Mouse (Mus musculus): ENCODE results near the gene Bahcc1. TPM values are rescaled to one million over a fixed set of nuclear protein-coding genes. Genes with fewer than 3 reads are reported as not detected.

The Bahcc1 gene
- total RNA-seq, 4 experiments from 2014 or later, result 16.6 to 24.5 (median 19.5) TPM

DNA sequence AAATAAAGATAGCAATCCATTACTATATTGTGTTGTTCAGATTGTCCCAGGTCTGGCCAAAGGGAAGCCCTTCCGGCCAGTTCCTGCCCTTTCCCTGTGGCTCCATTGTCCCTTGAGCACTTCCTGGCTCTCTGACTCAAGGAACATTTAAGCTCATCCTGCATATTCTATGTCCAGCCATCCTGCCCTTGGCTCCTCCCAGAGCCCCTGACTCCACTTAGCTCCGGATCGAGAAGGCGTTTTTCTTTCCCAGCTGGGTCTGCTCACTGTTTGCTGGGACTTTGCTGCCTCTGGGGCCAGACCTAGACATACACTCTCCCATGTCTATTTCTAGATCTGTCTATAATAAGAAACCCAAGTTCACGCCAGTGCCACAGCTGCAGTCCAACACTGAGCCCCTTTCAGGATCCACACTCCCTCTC, 26.1 kb upstream of the Bahcc1 start:
- DNase-seq, result no peak

DNA sequence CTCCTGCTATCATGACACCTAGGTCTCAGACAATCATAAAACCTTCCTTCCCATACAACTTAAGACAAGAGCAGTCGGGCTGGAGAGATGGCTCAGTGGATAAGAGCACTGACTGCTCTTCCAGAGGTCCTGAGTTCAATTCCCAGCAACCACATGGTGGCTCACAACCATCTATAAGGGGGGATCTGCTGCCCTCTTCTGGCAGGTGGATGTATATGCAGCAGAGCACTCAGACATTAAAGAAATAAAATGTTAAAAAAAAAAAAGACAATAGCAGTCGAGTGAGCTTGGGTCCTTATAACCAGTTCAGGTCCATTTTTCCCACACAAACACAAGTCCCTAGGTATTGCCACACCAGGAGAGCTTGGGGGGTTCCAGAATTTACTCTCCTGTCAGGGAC, 23.9 kb upstream of the Bahcc1 start:
- DNase-seq, result no peak

DNA sequence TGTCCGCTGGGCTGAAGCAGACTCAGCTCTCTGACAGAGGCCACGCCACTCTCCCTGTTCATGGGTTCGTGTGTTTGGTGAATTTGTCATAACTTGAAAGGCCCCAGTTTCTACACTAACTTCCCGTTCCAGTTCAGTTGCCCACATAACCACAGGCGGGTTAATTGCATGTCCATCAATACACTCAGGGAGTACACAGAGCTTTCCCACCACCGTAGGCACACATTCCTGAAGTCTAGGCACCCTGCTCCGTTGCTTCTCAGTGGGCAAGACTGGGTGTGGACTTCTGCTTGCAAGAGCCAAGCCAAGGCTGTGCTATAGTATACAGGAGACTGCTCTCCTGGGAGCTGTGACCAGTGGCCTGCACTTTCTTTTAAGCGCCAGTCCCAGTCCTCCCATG, 23.3 kb upstream of the Bahcc1 start:
- no peak for DNase-seq

DNA sequence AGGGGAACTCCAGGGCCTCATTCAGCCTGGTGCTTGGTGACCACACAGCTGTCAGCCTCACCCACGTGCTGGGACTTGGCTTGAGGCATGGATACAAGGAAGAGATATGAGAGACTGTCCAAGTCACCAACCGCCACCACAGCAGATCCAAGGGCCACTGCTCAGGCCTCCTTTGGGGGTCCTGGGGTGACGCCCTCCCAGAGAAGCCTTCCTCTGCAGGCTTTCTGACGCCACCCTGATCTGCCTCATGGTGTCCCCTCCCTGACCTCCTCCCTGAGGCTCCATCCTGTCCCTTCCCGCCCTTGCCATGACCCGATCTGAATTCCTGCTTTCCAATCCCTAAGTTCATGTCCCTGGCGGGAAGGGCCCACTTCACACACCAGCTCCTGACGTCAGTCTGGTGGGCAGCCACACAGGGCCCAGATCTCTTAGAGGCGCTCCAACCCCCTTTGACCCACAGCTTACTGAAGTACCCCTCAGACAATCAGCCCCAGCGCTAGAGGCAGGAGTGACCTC, 17.0 kb upstream of the Bahcc1 start:
- no peak for DNase-seq

DNA sequence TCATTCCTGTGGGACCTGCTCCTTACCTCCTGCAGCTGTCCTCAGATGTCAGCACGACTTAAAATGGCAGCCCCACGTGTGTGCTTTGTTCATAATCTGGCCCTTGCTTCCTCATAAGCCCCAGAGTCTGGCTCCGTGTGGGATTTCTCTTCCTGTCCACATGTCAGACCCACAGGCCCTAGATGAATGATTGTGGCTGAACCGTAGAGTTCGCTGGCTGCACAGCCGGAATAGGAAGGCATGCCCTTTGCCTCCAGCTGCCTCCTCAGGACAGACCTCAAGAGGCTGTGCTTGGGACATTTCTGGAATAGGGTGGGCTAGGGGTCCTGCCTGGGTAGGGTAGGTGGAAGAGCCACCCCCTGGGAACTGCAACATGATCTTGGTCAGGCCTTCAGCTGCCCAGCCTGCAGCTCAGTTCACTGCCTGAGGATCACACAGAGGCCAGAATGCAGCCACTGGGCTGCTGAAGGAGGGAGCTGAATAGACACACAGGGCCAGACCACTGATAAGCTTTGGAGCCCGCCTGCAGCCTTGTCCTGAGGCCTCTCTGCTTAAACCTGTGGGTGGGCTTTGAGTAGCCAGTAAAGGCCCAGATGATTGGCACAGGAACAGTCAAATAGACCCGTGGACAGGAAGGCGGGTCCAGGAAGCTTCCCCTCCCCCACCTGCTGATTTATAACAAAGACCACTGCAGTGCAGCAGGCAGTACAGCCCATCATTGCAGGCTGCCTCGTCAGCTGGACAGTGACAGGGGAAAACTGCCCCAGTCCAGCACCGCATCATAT, 16.0 kb upstream of the Bahcc1 start:
- DNase-seq, result no peak

DNA sequence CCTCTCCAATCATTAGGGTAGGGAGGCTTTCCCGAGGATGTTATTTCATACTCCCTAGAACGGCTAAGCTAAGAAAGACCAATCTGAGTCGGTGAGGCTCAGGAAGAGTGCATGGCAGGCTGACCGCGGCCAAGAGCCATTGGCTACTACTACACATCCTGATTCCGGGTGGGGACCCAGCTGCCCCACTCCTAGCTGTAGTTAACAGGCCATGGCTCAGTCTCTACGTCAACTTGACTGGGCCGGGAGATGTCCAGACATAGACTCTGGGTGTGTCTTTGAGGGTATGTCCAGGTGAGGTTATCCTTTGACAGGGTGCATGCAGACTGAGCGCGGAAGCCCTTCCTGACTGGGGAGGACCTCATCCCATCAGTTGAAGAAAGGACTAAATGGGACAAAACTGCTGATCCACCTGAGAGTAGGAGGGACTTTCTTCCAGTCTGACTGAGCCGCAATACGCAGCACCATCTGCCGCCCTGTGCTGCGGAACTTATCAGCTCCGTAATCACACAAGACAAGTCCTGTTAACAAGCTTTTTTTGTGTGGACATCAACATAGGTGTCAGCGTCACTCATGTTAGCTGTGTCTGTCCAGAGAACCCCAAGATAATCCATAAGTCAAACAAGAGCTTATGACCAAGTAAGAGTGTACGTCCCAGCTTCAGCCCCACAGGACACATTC, 14.4 kb upstream of the Bahcc1 start:
- no peak for DNase-seq

DNA sequence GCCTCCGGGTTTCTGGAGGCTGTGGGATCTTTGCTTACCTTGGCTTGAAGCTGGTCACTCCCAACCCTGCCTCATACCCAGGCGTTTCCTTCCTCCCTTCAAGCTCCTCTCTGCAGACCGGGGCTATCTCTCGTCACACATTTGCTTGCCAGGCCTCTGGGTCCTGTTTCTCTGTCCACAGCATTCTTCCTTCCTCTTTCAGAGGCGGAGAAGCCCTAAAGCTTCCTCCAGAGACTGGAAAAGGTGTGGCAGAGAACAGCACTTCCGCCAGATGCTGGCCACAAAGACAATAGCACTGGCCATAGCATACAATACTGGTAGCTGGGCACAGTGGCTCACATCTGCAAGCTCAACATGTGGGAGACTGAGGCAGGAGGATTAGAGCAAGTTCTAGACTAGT, 13.8 kb upstream of the Bahcc1 start:
- peak; percentile 29 for DNase-seq

DNA sequence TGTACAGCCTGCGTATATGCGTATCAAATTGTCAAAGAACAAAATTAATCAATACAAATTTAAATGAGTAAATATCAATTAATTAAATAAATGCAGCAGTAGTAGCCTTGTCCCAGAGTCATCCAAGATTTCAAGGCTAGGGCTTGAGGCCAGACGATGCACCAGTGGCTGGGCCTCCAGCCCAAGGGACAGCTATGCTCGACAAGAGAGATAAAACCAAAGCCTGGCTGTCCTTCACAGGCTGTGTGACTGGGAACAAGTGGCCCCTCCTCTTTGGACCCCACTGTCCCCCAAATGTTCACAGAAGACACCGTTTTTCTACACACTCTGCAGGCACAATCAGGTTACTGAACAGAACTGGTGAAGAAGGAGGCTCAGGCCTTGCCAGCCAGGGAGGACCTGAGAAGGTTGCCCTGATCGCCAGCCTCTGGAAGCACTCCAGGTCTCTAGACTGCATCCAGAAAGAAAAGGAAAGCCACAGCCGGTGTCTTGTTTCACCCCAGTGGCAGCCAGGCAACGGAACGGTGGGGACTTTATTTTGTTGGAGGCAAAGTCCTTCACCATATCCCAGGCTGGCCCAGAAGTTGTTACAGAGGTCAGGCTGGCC, 12.7 kb upstream of the Bahcc1 start:
- DNase-seq, result peak; percentile 83

DNA sequence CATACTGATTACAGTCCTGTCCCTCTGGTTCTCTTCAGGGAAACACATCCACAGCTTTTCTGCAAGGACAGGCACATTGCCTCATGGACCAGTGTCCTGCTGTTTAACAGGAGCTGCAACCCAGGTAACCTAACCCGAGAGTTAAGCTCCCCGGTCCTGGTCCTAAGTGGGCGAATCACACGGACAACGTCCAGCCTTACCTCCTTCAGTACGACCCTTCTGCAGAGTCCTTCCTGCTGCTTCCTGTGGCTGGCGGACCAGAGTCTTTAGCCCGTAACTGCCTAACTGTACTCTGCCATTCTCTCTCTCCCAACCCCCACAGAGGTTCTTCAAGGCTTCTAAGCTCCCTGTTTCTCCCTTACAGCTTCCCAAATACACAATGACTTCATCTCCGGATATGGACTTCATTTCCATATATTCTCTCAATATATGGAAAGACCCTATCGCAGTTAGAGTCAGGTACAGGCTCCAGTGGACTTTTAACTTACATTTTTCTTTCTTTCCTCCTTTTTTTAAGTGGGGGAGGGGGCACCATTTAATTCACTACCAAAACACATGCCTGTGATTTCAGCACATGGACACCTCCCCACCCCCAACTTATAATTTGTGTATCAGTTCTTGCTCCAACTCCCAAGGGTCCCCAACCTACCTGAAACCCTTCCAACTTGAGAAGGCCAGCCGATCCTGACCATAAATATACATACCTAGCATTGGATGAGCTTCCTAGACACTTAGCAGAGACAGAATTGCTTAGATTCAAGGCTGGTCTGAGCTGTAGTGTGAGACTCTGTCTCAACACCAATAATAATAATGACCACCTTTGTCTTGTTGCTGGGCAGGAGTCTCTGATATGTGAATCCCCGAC, 11.6 kb upstream of the Bahcc1 start:
- no peak for DNase-seq

DNA sequence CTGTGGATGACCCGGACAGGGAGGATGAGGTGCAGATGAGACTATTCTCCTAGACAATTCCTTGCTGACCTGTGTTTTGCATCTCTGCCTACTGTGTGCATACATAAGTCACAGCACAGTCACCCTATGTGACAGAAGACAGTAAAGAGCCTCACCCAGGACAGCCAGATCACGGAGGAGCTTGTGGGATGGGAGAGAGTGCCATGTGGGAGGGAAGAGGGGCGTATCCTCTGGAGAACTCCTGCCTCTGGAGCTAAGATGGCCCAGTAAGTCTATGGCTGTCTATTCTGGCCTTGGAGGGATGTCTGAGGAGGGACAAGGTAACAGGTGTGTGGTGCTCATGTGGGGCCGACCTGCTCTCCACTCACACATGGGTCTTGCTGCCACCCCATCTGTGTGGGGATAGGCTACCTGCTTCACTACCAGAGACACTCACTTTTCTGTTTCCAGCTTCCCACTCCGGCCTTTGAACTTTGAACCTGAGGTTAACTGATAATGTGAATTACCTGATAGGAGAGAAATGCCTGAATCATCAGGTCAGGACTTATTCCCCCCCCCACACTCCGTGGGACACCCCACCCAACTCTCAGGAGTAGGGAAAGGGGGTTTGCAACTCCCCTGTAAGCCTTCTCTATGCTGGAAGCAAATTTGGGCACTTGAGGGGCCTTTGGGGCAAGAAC, 10.2 kb upstream of the Bahcc1 start:
- DNase-seq, result no peak

DNA sequence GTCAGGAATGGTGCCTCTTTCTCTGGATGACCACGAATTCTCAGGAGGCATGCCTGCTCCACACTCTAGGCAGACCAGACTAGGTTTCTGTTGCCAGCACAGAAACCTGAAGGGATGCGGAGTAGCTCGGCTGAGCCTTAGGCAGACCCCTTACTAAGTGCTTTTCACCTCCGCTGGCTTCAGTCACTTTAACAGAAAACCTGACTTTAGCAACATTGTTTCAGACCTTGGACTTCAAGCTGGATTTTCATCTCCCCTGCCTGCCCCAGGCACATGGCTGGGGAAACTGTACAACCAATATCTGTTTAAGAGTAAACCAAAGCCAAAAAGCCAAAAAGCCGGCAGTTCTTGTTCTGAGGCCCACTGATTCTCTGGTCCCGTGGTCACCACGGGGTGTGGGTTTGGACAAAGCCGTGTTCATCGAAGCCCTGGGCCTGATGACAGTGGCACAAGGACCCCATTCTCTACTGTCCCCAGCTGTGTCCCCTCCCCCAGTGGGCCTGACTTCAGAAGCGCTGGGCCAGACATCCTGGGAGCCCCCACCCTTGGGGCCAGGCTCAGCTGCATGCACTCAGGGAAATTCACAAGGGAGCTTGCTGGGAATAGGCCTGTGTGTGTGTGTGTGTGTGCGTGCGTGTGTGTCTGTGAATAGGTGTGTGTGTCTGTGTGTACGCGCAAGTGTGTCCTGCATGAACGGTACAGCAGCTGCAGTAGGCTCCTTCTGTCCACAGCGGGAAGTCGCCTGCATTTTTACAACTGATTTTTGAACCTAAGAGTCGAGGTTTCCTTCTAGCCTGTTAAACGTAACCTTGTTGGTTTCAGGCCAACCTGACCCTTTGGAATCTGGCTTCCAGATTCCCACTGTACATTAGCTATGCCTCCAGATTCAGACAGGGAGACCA, 8.9 kb upstream of the Bahcc1 start:
- no peak for DNase-seq

DNA sequence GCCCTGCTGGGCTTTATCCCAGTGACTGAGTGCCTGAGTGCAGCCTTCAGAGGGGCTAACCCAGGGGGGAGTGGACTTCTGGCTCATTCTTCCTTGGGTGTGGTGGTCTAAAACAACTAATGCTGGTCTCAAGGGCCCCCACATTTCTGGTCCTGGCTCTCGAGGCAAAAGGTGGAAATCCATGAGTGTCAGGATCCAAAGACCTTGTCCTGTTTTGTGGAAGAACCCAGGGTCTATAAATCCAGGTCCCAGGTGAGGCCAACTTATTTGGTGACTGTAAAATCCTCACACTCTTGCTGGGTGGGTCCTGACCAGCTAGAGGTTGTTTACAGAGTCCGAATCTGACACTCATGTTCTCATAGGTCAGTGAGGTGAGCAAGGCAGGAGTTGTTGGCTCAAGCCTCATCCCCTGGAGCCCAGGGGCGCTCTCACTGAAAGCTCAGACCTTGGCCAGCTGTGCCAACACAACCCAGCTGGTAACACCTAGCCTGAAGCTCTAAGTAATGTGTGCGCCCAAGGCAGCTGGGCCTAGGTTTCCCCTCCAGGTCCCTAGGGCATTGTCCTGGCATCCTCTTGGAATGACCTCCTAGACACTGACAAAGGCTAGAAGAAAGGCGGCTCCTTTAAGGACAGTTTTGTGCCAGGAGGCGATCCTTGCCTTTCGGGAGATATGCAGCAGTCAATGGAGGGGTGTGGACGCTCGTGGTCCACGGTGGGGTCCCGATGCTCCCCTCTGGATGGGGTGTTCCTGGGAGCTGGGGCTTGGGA, 8.1 kb upstream of the Bahcc1 start:
- peak; percentile 35 for DNase-seq

DNA sequence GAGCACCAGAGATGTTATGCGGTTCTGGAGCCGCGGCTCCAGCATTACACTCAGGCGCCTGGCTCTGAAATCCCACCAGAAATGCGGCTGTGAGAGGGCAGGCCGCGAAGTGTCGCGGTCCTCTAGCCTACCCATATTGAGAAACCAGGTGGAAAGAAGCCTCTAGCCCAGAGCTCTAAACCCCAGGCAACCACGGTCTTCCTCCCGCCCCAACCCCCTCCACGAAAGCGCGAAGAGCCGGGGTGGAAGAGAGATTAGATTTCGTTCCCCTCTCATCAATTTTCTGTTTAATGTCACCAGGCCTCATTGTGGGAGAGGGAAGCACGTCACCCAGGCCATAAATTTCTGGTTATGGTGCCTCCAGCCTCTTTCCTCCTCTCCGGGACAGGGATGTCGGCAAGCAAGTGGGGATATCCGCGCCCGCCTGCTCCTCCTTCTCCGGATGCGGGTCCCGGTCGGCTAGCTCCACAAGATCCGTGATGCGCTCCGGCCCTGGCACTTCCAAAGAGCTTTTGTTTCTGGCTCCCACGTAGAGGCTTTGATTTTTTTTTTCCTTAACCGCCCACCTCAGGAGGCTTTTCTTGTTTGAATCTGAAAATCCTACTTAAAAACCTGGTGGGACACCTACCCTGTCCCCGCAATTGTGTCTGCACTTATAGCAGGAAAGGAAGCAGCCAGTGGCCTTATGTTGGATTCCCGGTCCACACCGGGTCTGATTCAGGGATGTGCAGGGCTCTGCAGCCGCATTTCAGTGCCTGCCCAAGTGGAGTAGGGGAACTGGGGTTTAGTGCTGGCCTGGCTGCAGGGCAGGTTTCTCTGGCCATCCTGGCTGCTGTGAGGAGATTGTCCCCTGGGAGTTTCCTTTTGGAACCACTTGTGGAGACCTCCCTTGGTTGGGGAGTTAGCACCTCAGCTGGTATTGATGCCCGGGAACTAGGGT, 7.2 kb upstream of the Bahcc1 start:
- peak; percentile 32 for DNase-seq

DNA sequence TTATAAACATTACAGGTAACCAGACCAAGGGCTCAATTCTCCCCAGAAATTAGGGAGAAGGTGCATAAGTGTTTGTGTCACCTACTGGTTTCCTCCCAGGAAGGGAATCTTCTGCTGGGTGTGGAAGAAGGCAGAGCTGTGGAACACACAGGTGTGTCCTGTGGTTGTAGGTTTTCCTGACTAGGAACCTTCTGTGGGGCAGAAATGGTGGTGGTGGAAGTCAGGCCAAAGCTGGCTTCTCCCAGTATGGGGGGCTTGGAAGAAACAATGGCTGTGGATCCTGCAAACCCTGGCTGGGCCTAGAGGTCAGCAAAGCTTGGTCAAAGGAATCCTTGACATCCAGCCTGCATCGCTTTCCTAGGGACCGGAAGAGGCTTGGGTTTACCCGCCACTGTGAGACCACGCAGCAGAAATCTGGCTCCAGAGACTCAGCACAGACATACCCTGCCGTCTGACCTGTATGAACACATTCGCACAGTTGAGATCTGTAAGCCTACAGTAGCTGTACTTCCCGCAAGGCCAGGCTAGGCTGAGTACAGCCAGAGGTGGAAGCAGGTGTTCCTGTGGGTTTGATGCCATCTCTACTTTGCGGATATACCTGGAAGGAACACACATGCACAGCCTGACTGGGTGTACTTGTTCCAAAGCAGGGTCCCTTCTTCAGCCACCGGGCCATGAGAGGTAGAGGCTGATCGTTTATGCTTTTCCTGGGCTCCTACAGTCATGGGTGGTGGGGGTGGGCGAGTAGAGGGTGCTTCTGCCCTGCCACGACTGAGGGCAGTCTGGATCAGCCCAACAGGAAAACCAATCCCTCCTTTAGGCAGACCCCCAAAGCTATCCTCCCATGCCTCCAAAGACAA, 6.1 kb upstream of the Bahcc1 start:
- DNase-seq, result no peak

DNA sequence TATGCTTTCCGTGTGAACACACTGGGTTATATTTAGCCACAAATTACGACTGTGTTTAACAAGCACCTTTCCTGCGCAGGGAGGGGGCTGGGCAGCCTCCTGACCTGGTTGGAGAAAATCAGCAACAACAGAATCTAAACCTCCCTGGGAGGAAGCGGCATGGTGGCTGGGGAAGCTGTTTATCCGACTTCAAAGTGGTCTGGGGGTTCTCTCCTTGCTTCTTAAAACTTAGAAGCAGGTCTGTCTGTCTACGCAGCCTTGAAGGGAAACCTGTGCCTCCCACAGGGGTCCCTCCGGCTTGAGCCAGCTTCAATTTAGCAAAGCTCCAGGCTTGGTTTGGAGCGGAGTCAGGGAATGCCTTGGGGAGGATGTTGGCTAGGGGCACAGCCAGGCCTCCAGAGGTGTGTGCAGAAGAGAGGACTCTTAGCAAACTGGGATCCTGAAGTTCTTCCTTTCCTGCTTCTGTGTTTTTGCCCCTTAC, 5.1 kb upstream of the Bahcc1 start:
- no peak for DNase-seq

DNA sequence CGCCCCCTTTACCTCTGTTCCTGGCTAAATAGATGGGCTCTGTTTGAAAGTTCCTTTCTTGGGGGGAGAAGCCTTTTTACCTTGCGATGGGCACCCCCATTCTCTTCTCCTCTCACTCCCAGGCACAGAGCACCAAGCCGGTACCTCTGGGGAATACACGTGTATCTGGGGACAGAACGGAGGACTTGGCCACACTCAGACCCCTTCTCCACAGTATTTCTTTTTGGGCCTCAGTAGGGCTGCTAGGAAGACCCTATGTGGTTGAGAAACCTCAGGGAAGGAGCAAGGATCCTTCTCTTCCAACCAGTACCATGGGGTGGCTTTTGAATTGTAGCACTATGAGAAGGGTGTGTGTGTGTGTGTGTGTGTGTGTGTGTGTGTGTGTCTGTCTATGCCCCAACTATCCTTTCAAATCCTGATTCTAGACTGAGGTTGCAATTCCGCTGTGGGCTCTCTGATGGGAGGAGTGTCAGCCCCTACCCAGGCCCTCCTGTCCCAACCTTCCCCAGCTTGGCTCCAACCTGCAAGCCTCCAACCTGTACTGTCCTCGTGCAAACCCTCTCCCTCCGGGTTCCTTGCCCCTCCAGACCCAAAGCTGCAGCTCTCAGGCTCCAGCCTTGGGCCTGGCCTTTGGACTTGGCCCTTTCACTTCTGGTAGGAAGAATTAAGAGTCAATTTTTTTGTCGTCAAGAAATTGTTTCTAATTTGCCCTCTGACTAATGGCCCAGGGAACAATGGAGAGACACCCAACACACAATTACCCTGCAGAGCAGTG, 4.4 kb upstream of the Bahcc1 start:
- DNase-seq, result no peak

DNA sequence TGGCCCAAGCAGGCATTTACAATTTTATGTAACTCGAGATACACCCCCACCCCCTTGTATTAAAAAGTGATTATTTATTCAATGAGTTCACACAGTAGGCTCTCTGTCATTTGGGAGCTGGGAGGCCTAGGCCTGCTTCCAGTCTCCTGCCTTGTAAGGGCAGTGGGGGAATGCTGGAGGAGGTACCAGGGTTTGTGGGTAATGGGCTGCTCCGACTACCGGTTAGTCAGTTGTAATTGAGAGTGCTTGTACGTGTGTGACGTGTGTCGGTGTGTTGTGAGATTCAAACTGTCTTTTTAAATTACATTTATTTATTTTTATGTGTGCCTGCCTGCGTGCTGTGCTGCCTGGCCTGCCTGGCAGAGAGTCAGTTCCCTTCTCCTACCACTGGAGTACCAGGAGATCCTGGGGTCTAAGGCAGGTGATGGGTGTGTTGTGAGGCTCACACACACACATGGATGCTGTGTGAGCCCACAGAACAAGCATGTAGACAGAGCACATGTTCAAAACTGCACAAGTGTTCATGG, 3.8 kb upstream of the Bahcc1 start:
- DNase-seq, result no peak

All from adrenal gland, adult 8-10 months (tissue).